Mouse (Mus musculus): Measurements from ENCODE around the gene Hs2st1. TPM values are rescaled to one million over a fixed set of nuclear protein-coding genes. Genes with fewer than 3 reads are reported as not detected.

Hs2st1 gene
- 1.8 TPM for polyA plus RNA-seq (2017; shearing (Covaris generic))

DNA sequence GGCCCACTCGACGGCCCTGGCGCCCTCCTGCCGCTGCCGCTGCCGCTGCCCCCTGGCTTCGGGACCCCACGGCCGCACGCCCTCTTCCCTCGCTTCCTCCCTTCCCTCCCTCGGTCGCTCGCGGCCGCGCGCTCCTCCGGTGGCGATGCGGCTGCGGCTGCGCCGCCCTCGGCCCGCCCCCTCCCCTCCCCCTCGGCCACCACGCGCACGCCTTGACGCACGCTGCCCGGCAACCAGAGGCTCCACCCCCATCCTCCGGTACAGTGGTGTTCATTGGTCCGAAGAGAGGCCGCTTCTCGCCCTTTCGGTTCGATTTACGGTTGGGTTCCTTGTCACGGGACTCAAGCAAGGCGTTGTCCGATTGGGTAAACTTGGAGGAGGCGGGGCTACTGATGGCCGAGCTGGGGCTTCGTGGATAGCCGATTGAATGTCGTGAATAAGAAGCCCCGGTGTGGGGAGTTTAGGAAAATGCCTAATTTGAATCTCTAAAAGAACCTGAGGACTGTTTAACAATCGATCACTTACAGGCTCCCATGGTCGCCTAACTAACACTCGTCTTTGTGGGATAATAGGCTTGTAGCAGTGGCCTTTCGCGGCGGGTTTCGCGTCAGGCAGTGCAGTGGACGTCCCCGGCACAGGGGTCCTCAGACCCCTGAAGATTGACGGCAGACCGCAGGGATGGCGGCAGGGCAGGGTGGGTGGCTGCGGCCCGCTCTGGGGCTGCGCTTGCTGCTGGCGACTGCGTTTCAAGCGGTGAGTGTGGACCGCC, at the start of gene Hs2st1, which contains the start of gene Selenof:
Gene Hs2st1 (minus strand): TSS at position 135 of the 769 bp plus-strand sequence.
Gene Selenof (plus strand): TSS at position 258 of the 769 bp plus-strand sequence.

Other genes with a start within 250 kb of the Hs2st1 start
- 457 TPM for gene Selenof, start 123 bp upstream of the Hs2st1 start, polyA plus RNA-seq (2017; shearing (Covaris generic))
- gene Sh3glb1, start 150.2 kb upstream of the Hs2st1 start, polyA plus RNA-seq (2017; shearing (Covaris generic)): 54.2 TPM
- gene Clca3a1, start 190.8 kb upstream of the Hs2st1 start, polyA plus RNA-seq (2017; shearing (Covaris generic)): not detected
- gene Clca3a2, start 249.3 kb upstream of the Hs2st1 start, polyA plus RNA-seq (2017; shearing (Covaris generic)): not detected

All from CD4-positive, CD25-positive, alpha-beta regulatory T cell, adult 9 weeks (primary cell).